Mouse (Mus musculus): ENCODE data around the gene Pde8b. TPM values are rescaled to one million over a fixed set of nuclear protein-coding genes. Genes with fewer than 3 reads are reported as not detected.
"Not testable (repeated sequence)": the region's sequence is repeated elsewhere in the genome, so short reads cannot be mapped to it uniquely, and the experiment has no call there.

The Pde8b gene
- polyA plus RNA-seq, 1 experiment from 2014 or later = 3.7 TPM

GRCm38 (mm10) chr13:95212320-95212719 lies 37.8 kb downstream of the Pde8b start:
- H3K9me3 ChIP-seq (replicated peaks) = no peaks in the 10 kb centered on the region
- no peak overlapping the region for H3K9ac ChIP-seq
- H3K4me3 ChIP-seq (replicated peaks) = no peak overlapping the region
- no peaks in the 10 kb centered on the region for H3K4me1 ChIP-seq
- 0 out of 2 replicates have a peak, but pooled peaks have one; percentile 34 for ATAC-seq (ENCODE audit: insufficient number of reproducible peaks, low FRiP score, low TSS enrichment, low read depth)
- H3K27ac ChIP-seq (replicated peaks) = no peak overlapping the region
- H3K4me2 ChIP-seq (replicated peaks) = no peak overlapping the region
- H3K36me3 ChIP-seq = no peaks in the 10 kb centered on the region
- WGBS = 31% methylated on average over 5 of the region's 5 CpGs
- no peaks in the 10 kb centered on the region for H3K27me3 ChIP-seq

GRCm38 (mm10) chr13:95207301-95207700 lies 42.8 kb downstream of the Pde8b start:
- H3K9ac ChIP-seq; H3K4me2 ChIP-seq (replicated peaks); H3K27ac ChIP-seq (replicated peaks); H3K27me3 ChIP-seq; H3K4me3 ChIP-seq (replicated peaks); H3K4me1 ChIP-seq; ATAC-seq (ENCODE audit: insufficient number of reproducible peaks, low FRiP score, low TSS enrichment, low read depth); H3K9me3 ChIP-seq (replicated peaks); H3K36me3 ChIP-seq: not testable (repeated sequence)
- 77% methylated on average over 7 of the region's 7 CpGs for WGBS

GRCm38 (mm10) chr13:95202151-95202758 lies 47.9 kb downstream of the Pde8b start:
- Histone ChIP-seq H3K27ac (replicated peaks) (no peak overlapping the region), H3K27me3 (no peaks in the 10 kb centered on the region), H3K9ac (no peak overlapping the region), H3K9me3 (replicated peaks) (no peaks in the 10 kb centered on the region), H3K4me1 (no peaks in the 10 kb centered on the region), H3K36me3 (no peaks in the 10 kb centered on the region), H3K4me3 (replicated peaks) (no peak overlapping the region), H3K4me2 (replicated peaks) (no peak overlapping the region)
- no peak for ATAC-seq (ENCODE audit: insufficient number of reproducible peaks, low FRiP score, low TSS enrichment, low read depth)
- 95% methylated on average over 3 of the region's 3 CpGs for WGBS

- no peak overlapping the region for H3K9ac ChIP-seq
- H3K4me3 ChIP-seq (replicated peaks) = no peak overlapping the region
- no peak overlapping the region for H3K27ac ChIP-seq (replicated peaks)
- H3K4me1 ChIP-seq = no peaks in the 10 kb centered on the region
- H3K27me3 ChIP-seq = no peaks in the 10 kb centered on the region
- 80% methylated on average over 8 of the region's 8 CpGs for WGBS
- H3K36me3 ChIP-seq = no peaks in the 10 kb centered on the region
- ATAC-seq (ENCODE audit: insufficient number of reproducible peaks, low FRiP score, low TSS enrichment, low read depth) = no peak
- H3K9me3 ChIP-seq (replicated peaks) = no peaks in the 10 kb centered on the region
- no peak overlapping the region for H3K4me2 ChIP-seq (replicated peaks)
Observed at GRCm38 (mm10) chr13:95200817-95201216, 49.3 kb downstream of the Pde8b start.

- Histone ChIP-seq H3K27ac (replicated peaks) (no peak overlapping the region), H3K27me3 (no peaks in the 10 kb centered on the region), H3K36me3 (no peaks in the 10 kb centered on the region), H3K4me1 (no peaks in the 10 kb centered on the region), H3K9me3 (replicated peaks) (no peaks in the 10 kb centered on the region), H3K4me3 (replicated peaks) (no peak overlapping the region), H3K4me2 (replicated peaks) (no peak overlapping the region), H3K9ac (no peak overlapping the region)
- ATAC-seq (ENCODE audit: insufficient number of reproducible peaks, low FRiP score, low TSS enrichment, low read depth) = no peak
Observed at GRCm38 (mm10) chr13:95200036-95200435, 50.1 kb downstream of the Pde8b start.

GRCm38 (mm10) chr13:95196106-95196705 lies 53.9 kb downstream of the Pde8b start:
- WGBS = 76% methylated on average over 7 of the region's 7 CpGs
- no peak for ATAC-seq (ENCODE audit: insufficient number of reproducible peaks, low FRiP score, low TSS enrichment, low read depth)
- no peak overlapping the region for H3K4me3 ChIP-seq (replicated peaks)

GRCm38 (mm10) chr13:95191951-95192350 lies 58.2 kb downstream of the Pde8b start:
- H3K4me3 ChIP-seq (replicated peaks) = no peak overlapping the region
- H3K9ac ChIP-seq = no peak overlapping the region
- no peak overlapping the region for H3K27ac ChIP-seq (replicated peaks)
- WGBS = 76% methylated on average over 5 of the region's 5 CpGs
- H3K27me3 ChIP-seq = no peaks in the 10 kb centered on the region
- no peak for ATAC-seq (ENCODE audit: insufficient number of reproducible peaks, low FRiP score, low TSS enrichment, low read depth)
- H3K4me2 ChIP-seq (replicated peaks) = no peak overlapping the region
- H3K4me1 ChIP-seq = no peaks in the 10 kb centered on the region
- H3K9me3 ChIP-seq (replicated peaks) = no peaks in the 10 kb centered on the region
- H3K36me3 ChIP-seq = no peaks in the 10 kb centered on the region

More at GRCm38 (mm10) chr13:95196106-95196705, 53.9 kb downstream of the Pde8b start:
- no peak overlapping the region for H3K27ac ChIP-seq (replicated peaks)
- no peak overlapping the region for H3K4me2 ChIP-seq (replicated peaks)
- H3K36me3 ChIP-seq = no peaks in the 10 kb centered on the region
- no peaks in the 10 kb centered on the region for H3K9me3 ChIP-seq (replicated peaks)
- H3K4me1 ChIP-seq = no peaks in the 10 kb centered on the region
- no peaks in the 10 kb centered on the region for H3K27me3 ChIP-seq
- H3K9ac ChIP-seq = no peak overlapping the region

GRCm38 (mm10) chr13:95189111-95189510 lies 61.0 kb downstream of the Pde8b start:
- WGBS = 89% methylated on average over 2 of the region's 2 CpGs
- Histone ChIP-seq H3K9me3 (replicated peaks) (no peaks in the 10 kb centered on the region), H3K36me3 (no peaks in the 10 kb centered on the region), H3K27me3 (no peaks in the 10 kb centered on the region), H3K9ac (no peak overlapping the region), H3K4me2 (replicated peaks) (no peak overlapping the region), H3K4me3 (replicated peaks) (no peak overlapping the region), H3K27ac (replicated peaks) (no peak overlapping the region), H3K4me1 (no peaks in the 10 kb centered on the region)
- ATAC-seq (ENCODE audit: insufficient number of reproducible peaks, low FRiP score, low TSS enrichment, low read depth) = no peak

GRCm38 (mm10) chr13:95187153-95187665 lies 62.9 kb downstream of the Pde8b start:
- Histone ChIP-seq H3K9me3 (replicated peaks) (no peaks in the 10 kb centered on the region), H3K4me1 (no peaks in the 10 kb centered on the region), H3K4me3 (replicated peaks) (no peak overlapping the region), H3K9ac (no peak overlapping the region), H3K36me3 (no peaks in the 10 kb centered on the region), H3K27me3 (no peaks in the 10 kb centered on the region), H3K27ac (replicated peaks) (no peak overlapping the region), H3K4me2 (replicated peaks) (no peak overlapping the region)
- ATAC-seq (ENCODE audit: insufficient number of reproducible peaks, low FRiP score, low TSS enrichment, low read depth) = no peak
- WGBS = 85% methylated on average over 5 of the region's 5 CpGs

GRCm38 (mm10) chr13:95186741-95187035 lies 63.4 kb downstream of the Pde8b start:
- Histone ChIP-seq H3K4me2 (replicated peaks) (no peak overlapping the region), H3K27ac (replicated peaks) (no peak overlapping the region), H3K9ac (no peak overlapping the region), H3K9me3 (replicated peaks) (no peaks in the 10 kb centered on the region), H3K36me3 (no peaks in the 10 kb centered on the region), H3K27me3 (no peaks in the 10 kb centered on the region), H3K4me1 (no peaks in the 10 kb centered on the region), H3K4me3 (replicated peaks) (no peak overlapping the region)
- WGBS = 79% methylated on average over 4 of the region's 4 CpGs
- no peak for ATAC-seq (ENCODE audit: insufficient number of reproducible peaks, low FRiP score, low TSS enrichment, low read depth)

- H3K4me1 ChIP-seq = no peaks in the 10 kb centered on the region
- H3K9me3 ChIP-seq (replicated peaks) = no peaks in the 10 kb centered on the region
- no peaks in the 10 kb centered on the region for H3K36me3 ChIP-seq
- no peak overlapping the region for H3K4me2 ChIP-seq (replicated peaks)
- H3K9ac ChIP-seq = no peak overlapping the region
- no peak overlapping the region for H3K4me3 ChIP-seq (replicated peaks)
- H3K27me3 ChIP-seq = no peaks in the 10 kb centered on the region
- no peak overlapping the region for H3K27ac ChIP-seq (replicated peaks)
- ATAC-seq (ENCODE audit: insufficient number of reproducible peaks, low FRiP score, low TSS enrichment, low read depth) = no peak
- 59% methylated on average over 10 of the region's 10 CpGs for WGBS
Observed at GRCm38 (mm10) chr13:95185891-95186740, 64.0 kb downstream of the Pde8b start.

Measured in embryonic facial prominence, embryonic 15.5 days (tissue).